Mouse (Mus musculus) CH12.LX (cell line): Measurements from ENCODE around the gene Mns1. TPM values are rescaled to one million over a fixed set of nuclear protein-coding genes. Genes with fewer than 3 reads are reported as not detected.

Experiments
- DNase-seq: peaks from one replicate; pipeline ENCODE4 v3.0.0-alpha.2; 2013; ENCODE audit errors: extremely low read depth
- H3K27ac ChIP-seq: 2 replicates; pipeline ENCODE4 v1.5.1; 2012; ENCODE audit warnings: low read depth, mild to moderate bottlenecking, control low read depth, moderate library complexity; ENCODE audit not compliant: insufficient read depth
- H3K27me3 ChIP-seq: replicated peaks from 2 replicates; pipeline ENCODE3; 2012; ENCODE audit warnings: inconsistent platforms
- H3K36me3 ChIP-seq, 2 experiments: replicated peaks in 1 of 2; 2 replicates each; pipeline versions ENCODE3 to v1.6.1; 2012; ENCODE audit warnings: inconsistent platforms in 1 of 2, low read length in 1 of 2, mild to moderate bottlenecking in 1 of 2, mixed read lengths in 1 of 2, moderate library complexity in 1 of 2; ENCODE audit not compliant: control insufficient read depth in 1 of 2, insufficient read depth in 1 of 2
- H3K4me1 ChIP-seq, 2 experiments: 2 replicates each; pipeline ENCODE4 v1.6.1; 2012; ENCODE audit warnings: inconsistent platforms in 1 of 2, moderate library complexity in 1 of 2; ENCODE audit not compliant: insufficient read depth in 2 of 2, control insufficient read depth in 1 of 2
- H3K4me2 ChIP-seq: 2 replicates; pipeline ENCODE4 v1.6.1; 2012; ENCODE audit warnings: low read depth, mild to moderate bottlenecking, control low read depth; ENCODE audit not compliant: poor library complexity, insufficient read depth, severe bottlenecking
- H3K4me3 ChIP-seq, 3 experiments: fragments of 150-350 bp in 1 of 3; sonication (generic) in 1 of 3; replicated peaks in 1 of 3; 2 replicates each; pipeline versions ENCODE3 to v1.5.1; 2011 to 2012; ENCODE audit warnings: low read depth in 2 of 3, low read length in 2 of 3, mild to moderate bottlenecking in 2 of 3, moderate library complexity in 2 of 3, control low read depth in 1 of 3, improper control_type of control experiment in 1 of 3, inconsistent platforms in 1 of 3, mixed read lengths in 1 of 3; ENCODE audit not compliant: poor library complexity in 1 of 3
- H3K79me2 ChIP-seq: replicated peaks from 2 replicates; pipeline ENCODE4 v1.6.1; 2012; ENCODE audit warnings: mild to moderate bottlenecking, moderate library complexity; ENCODE audit not compliant: control insufficient read depth, poor library complexity, insufficient read depth, severe bottlenecking; ENCODE audit errors: extremely low read depth
- H3K9ac ChIP-seq: 2 replicates; pipeline ENCODE4 v1.6.1; 2012; ENCODE audit warnings: low read depth, mild to moderate bottlenecking, control low read depth, moderate library complexity; ENCODE audit not compliant: insufficient read depth
- H3K9me3 ChIP-seq: replicated peaks from 2 replicates; pipeline ENCODE3; 2012; ENCODE audit warnings: low read length, inconsistent platforms, mixed read lengths
- BHLHE40 ChIP-seq: IDR thresholded peaks from 2 replicates; pipeline ENCODE4 v1.6.1; 2011; ENCODE audit warnings: mild to moderate bottlenecking, low read depth, low read length, improper control_type of control experiment
- CHD1 ChIP-seq: IDR thresholded peaks from 2 replicates; pipeline ENCODE4 v1.6.1; 2012; ENCODE audit warnings: low read depth, low read length, improper control_type of control experiment, inconsistent platforms
- CTCF ChIP-seq, 2 experiments: IDR thresholded peaks in 1 of 2; conservative IDR thresholded peaks in 1 of 2; 2 replicates each; pipeline ENCODE4 v1.5.1; 2011 to 2012; ENCODE audit warnings: low read depth in 2 of 2, low read length in 2 of 2, improper control_type of control experiment in 1 of 2, inconsistent platforms in 1 of 2, mild to moderate bottlenecking in 1 of 2, moderate library complexity in 1 of 2
- E2F4 ChIP-seq: IDR thresholded peaks from 2 replicates; pipeline ENCODE4 v1.6.1; 2011; ENCODE audit warnings: low read depth, low read length, improper control_type of control experiment; ENCODE audit not compliant: insufficient replicate concordance
- ELF1 ChIP-seq: IDR thresholded peaks from 2 replicates; pipeline ENCODE4 v1.6.1; 2014; ENCODE audit warnings: low read depth, mild to moderate bottlenecking, inconsistent platforms, low read length, improper control_type of control experiment
- EP300 ChIP-seq: IDR thresholded peaks from 2 replicates; pipeline ENCODE4 v1.6.1; 2011; ENCODE audit warnings: low read length, improper control_type of control experiment
- ETS1 ChIP-seq: conservative IDR thresholded peaks from 2 replicates; pipeline ENCODE4 v1.6.1; 2012; ENCODE audit warnings: low read depth, mild to moderate bottlenecking, inconsistent platforms, low read length, improper control_type of control experiment, moderate library complexity
- IRF4 ChIP-seq: IDR thresholded peaks from 2 replicates; pipeline ENCODE4 v1.6.1; 2014; ENCODE audit warnings: low read depth, mild to moderate bottlenecking, inconsistent platforms, low read length, improper control_type of control experiment
- KAT2A ChIP-seq: IDR thresholded peaks from 2 replicates; pipeline ENCODE4 v1.6.1; 2012; ENCODE audit warnings: low read length, improper control_type of control experiment, inconsistent platforms; ENCODE audit not compliant: insufficient replicate concordance
- MAFK ChIP-seq: IDR thresholded peaks from 2 replicates; pipeline ENCODE4 v1.6.1; 2011; ENCODE audit warnings: low read length, improper control_type of control experiment; ENCODE audit not compliant: insufficient replicate concordance
- MAX ChIP-seq: IDR thresholded peaks from 2 replicates; pipeline ENCODE4 v1.6.1; 2011; ENCODE audit warnings: low read length, improper control_type of control experiment
- MEF2A ChIP-seq: IDR thresholded peaks from 2 replicates; pipeline ENCODE4 v1.6.1; 2014; ENCODE audit warnings: low read depth, mild to moderate bottlenecking, inconsistent platforms, low read length, improper control_type of control experiment, borderline replicate concordance
- MYC ChIP-seq: IDR thresholded peaks from 2 replicates; pipeline ENCODE4 v1.6.1; 2011; ENCODE audit warnings: low read depth, mild to moderate bottlenecking, improper control_type of control experiment, low read length
- NRF1 ChIP-seq: IDR thresholded peaks from 2 replicates; pipeline ENCODE4 v1.6.1; 2014; ENCODE audit warnings: low read depth, mild to moderate bottlenecking, inconsistent platforms, low read length, improper control_type of control experiment, moderate library complexity
- PAX5 ChIP-seq: IDR thresholded peaks from 2 replicates; pipeline ENCODE4 v1.6.1; 2012; ENCODE audit warnings: low read length, inconsistent platforms, mixed read lengths
- POLR2A ChIP-seq: IDR thresholded peaks from 2 replicates; pipeline ENCODE4 v1.6.1; 2011; ENCODE audit warnings: low read depth, mild to moderate bottlenecking, improper control_type of control experiment, low read length
- RAD21 ChIP-seq: IDR thresholded peaks from 2 replicates; pipeline ENCODE4 v1.6.1; 2011; ENCODE audit warnings: low read depth, mild to moderate bottlenecking, low read length, improper control_type of control experiment, moderate library complexity
- RCOR1 ChIP-seq: conservative IDR thresholded peaks from 2 replicates; pipeline ENCODE4 v1.6.1; 2012; ENCODE audit warnings: low read depth, mild to moderate bottlenecking, inconsistent platforms, low read length, improper control_type of control experiment
- SMC3 ChIP-seq: IDR thresholded peaks from 2 replicates; pipeline ENCODE4 v1.6.1; 2011; ENCODE audit warnings: low read depth, low read length, improper control_type of control experiment
- ZMIZ1 ChIP-seq: IDR thresholded peaks from 2 replicates; pipeline ENCODE4 v1.6.1; 2012; ENCODE audit warnings: low read depth, mild to moderate bottlenecking, inconsistent platforms, low read length, improper control_type of control experiment
- dilution Hi-C: fragments of 300-500 bp; cut with MboI; formaldehyde crosslinking; loops from 2 replicates; pipeline ENCODE4 v1.14.3; 2020; ENCODE audit warnings: low sequenced_read_pairs; ENCODE audit not compliant: extremely low pct_unique_long_range_greater_than_20kb, extremely low pct_ligation_motif_present
- in situ Hi-C: fragments of 300-500 bp; cut with MboI; formaldehyde crosslinking; loops from 3 replicates; pipeline ENCODE4 v1.14.3; 2019; ENCODE audit warnings: low sequenced_read_pairs, low pct_ligation_motif_present, low pct_unique_long_range_greater_than_20kb, mixed read lengths
- polyA plus RNA-seq: library from polyadenylated mRNA; unstranded; fragments of >175 nt; gene quantifications from 2 replicates; pipeline ENCODE4 v1.2.1, GENCODE M21; 2012; ENCODE audit warnings: low read depth; ENCODE audit not compliant: insufficient read length
- total RNA-seq, 2 experiments: library from RNA; depleted of rRNA; stranded (reverse); fragments of 300-350 nt in 1 of 2; fragments of >200 nt in 1 of 2; gene quantifications; 2 replicates each; pipeline ENCODE4 v1.2.3; 2012 to 2014

Mns1 gene
- total and polyA plus RNA-seq, 3 experiments = 16.7 to 66.0 (median 19.4) TPM

- H3K36me3 ChIP-seq = peaks cover 15 to 58% of the 10 kb centered on the region in 2 experiments
- H3K4me1 ChIP-seq = peaks cover 0 to 41% of the 10 kb centered on the region in 2 experiments; a peak in 2 of 4 replicates
These were observed 4.3 kb downstream of the Mns1 start for GRCm38 (mm10) chr9:72441927-72442715.

GRCm38 (mm10) chr9:72448026-72448425, 10.2 kb downstream of the Mns1 start:
- dilution Hi-C loops (no loop called here), in situ Hi-C loops (no loop called here)
- Histone ChIP-seq H3K27ac (no peak overlapping the region), H3K79me2 (no peaks in the 10 kb centered on the region), H3K27me3 (no peaks in the 10 kb centered on the region), H3K4me1 (peaks cover 4 to 47% of the 10 kb centered on the region in 2 experiments), H3K4me2 (no peak overlapping the region), H3K4me3 (no peak overlapping the region), H3K9me3 (no peaks in the 10 kb centered on the region), H3K36me3 (peaks cover 30 to 73% of the 10 kb centered on the region in 2 experiments), H3K9ac (no peak overlapping the region)
- peak; percentile 38 for TF ChIP-seq SMC3
- TF ChIP-seq EP300 = no peak
- peak; percentile 35 for TF ChIP-seq RAD21
- TF ChIP-seq CTCF (conservative IDR thresholded peaks at IDR 0.05 in 1 of 2, IDR thresholded peaks at IDR 0.05 in 1 of 2; ENCODE audit: low read depth in 2 of 2, low read length in 2 of 2) = peak; percentile 68 to 72
- TF ChIP-seq MYC = no peak
- no peak for TF ChIP-seq IRF4
- no peak for TF ChIP-seq ELF1
- DNase-seq = peak; percentile 71

More at GRCm38 (mm10) chr9:72441927-72442715, 4.3 kb downstream of the Mns1 start:
- no peak overlapping the region for H3K9ac ChIP-seq
- H3K79me2 ChIP-seq = peaks cover 23% of the 10 kb centered on the region
- H3K9me3 ChIP-seq = no peaks in the 10 kb centered on the region
- no peak overlapping the region for H3K27ac ChIP-seq
- TF ChIP-seq E2F4 (no peak), ETS1 (no peak), SMC3 (no peak), RCOR1 (no peak), BHLHE40 (no peak), PAX5 (no peak), POLR2A (no peak), KAT2A (no peak), MAFK (no peak), NRF1 (no peak), CHD1 (no peak), ZMIZ1 (no peak), MAX (no peak), MEF2A (no peak)
- H3K4me2 ChIP-seq = no peak overlapping the region
- no peak for DNase-seq
- H3K4me3 ChIP-seq = no peak overlapping the region
- no peaks in the 10 kb centered on the region for H3K27me3 ChIP-seq
- dilution Hi-C loops (no loop called here), in situ Hi-C loops (no loop called here)
